Mouse (Mus musculus) stomach, postnatal 0 days (tissue): ENCODE results near the gene Kif3a.

Experiments
- CTCF ChIP-seq: IDR thresholded peaks from 2 replicates; pipeline ENCODE4 v1.5.1; 2016; ENCODE audit warnings: antibody characterized with exemption, low read depth, mild to moderate bottlenecking, moderate library complexity
- EP300 ChIP-seq: optimal IDR thresholded peaks from 2 replicates; pipeline ENCODE3; 2016; ENCODE audit warnings: antibody characterized with exemption

DNA sequence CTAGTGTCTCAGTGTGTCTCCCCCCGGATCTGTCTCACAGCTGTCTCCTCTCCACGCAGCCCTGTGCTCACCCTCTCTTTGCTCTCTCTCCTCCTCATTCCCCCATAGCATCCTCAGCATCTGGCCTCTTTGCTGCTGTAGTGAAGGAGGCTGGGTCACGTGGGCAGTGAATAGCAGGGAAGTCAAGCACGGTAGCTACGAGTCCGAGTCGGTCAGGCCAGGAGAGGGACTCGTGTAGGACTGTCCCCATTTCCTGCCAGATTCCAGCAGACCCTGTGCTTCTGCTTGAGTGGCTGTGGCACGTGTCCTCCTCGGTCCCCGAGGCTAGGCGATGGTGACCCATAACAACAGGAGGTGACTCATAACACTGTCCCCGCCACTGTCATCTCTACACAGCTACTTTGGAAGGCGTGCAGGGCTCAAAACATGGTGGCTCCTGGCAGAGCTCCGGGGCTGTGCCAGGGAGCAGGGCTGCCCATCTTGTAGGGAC lies 28.1 kb upstream of the Kif3a start:
- TF ChIP-seq CTCF (no peak), EP300 (no peak)
